Mouse (Mus musculus): ENCODE data around the gene Ddx47.

DNA sequence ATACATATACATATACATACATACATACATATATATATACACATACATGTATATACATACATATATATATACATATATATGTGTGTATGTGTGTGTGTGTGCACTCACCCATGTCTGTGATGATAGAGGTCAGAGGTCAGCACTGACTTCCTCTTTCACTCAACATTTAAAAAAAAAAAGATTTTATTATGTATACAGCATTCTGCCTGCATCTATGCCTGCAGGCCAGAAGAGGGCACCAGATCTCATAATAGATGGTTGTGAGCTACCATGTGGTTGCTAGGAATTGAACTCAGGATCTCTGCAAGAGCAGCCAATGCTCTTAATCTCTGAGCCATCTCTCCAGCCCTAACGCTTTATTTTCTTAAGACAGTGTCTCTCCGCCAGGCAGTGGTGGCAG, 14.5 kb upstream of the Ddx47 start:
- TF ChIP-seq CTCF (IDR thresholded peaks at IDR 0.05; ENCODE audit: low read depth), result no peak
- no peak for TF ChIP-seq EP300 (IDR thresholded peaks at IDR 0.05; ENCODE audit: low read depth)
